Mouse (Mus musculus): Measurements from ENCODE around the gene Gm21292.
"Not testable (repeated sequence)": the region's sequence is repeated elsewhere in the genome, so short reads cannot be mapped to it uniquely, and the experiment has no call there.

Gm21292 gene

GRCm38 (mm10) chrY:9133824-9134223 lies at the start of gene Gm21292:
Gm21292 (minus strand) TSS chrY:9133924.
- not testable (repeated sequence) for DNase-seq (ENCODE audit: low spot score)
